Mouse (Mus musculus) lung, adult 2 months (tissue): ENCODE measurements around the gene Olfr1324.

Experiments used
- CTCF ChIP-seq: fragments of 200-500 bp; IDR thresholded peaks from 2 replicates; pipeline ENCODE4 v1.5.1; 2011; ENCODE audit warnings: mild to moderate bottlenecking, low read length, control low read depth; ENCODE audit not compliant: insufficient read depth
- POLR2A ChIP-seq: fragments of 200-500 bp; IDR thresholded peaks from 2 replicates; pipeline ENCODE4 v1.6.1; 2011; ENCODE audit warnings: low read depth, mild to moderate bottlenecking, control low read depth, low read length, borderline replicate concordance; ENCODE audit errors: extremely low read depth

DNA sequence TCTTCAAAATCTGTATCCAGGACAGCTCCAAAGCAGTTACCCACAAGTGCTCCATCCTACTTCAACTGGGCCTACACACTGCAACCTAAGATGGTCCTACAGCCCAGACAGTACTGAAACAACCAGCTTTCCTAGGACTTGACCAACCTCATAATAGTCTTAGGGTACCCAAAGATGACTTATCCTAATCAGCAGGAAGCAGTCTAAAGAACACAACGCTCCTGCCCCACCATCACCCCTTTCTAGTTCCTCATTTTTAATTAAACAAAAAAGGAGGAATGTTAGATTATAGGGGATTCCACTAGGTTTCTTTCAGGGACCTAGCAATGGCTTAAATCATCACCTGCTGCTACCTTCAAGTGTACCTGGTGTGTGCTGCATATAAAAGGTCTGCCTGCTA, 15.1 kb upstream of the Olfr1324 start:
- TF ChIP-seq CTCF = no peak
- no peak for TF ChIP-seq POLR2A
